Mouse (Mus musculus) ES-E14 (cell line): ENCODE measurements around the gene Figla.
"Not testable (repeated sequence)": the region's sequence is repeated elsewhere in the genome, so short reads cannot be mapped to it uniquely, and the experiment has no call there.

Experiments used
- MAFK ChIP-seq: IDR thresholded peaks from 2 replicates; pipeline ENCODE4 v1.6.1; 2014; ENCODE audit warnings: mild to moderate bottlenecking, low read depth, low read length, inconsistent platforms; ENCODE audit not compliant: insufficient read depth
- ZNF384 ChIP-seq: IDR thresholded peaks from 2 replicates; pipeline ENCODE4 v1.6.1; 2012; ENCODE audit warnings: low read depth, low read length, inconsistent platforms

- not testable (repeated sequence) for TF ChIP-seq MAFK, ZNF384
Measured at GRCm38 (mm10) chr6:86014812-86015211, 1.2 kb upstream of the Figla start.
